Mouse (Mus musculus) intestine, embryonic 14.5 days (tissue): Measurements from ENCODE around the gene Plin5. TPM values are rescaled to one million over a fixed set of nuclear protein-coding genes. Genes with fewer than 3 reads are reported as not detected.
A peak's percentile ranks its signal among the peaks of the same experiment; 100 is the strongest.

ENCODE experiments used
- ATAC-seq: fragments of 200-750 bp; cut with Nextera tagmentation; replicated peaks from 2 replicates; pipeline ENCODE4 v1.8.0; 2017; ENCODE audit warnings: low read depth, moderate number of reproducible peaks, moderate TSS enrichment, moderate library complexity; ENCODE audit not compliant: low FRiP score, low TSS enrichment
- DNase-seq: peaks from one replicate; pipeline ENCODE4 v3.0.0-alpha.2; 2018; ENCODE audit warnings: low spot score
- H3K27ac ChIP-seq: fragments of 300-500 bp; sonication (generic); 2 replicates; pipeline ENCODE4 v1.5.1; 2014; ENCODE audit warnings: low read depth, mild to moderate bottlenecking, control low read depth
- H3K27me3 ChIP-seq: fragments of 300-500 bp; sonication (generic); replicated peaks from 2 replicates; pipeline ENCODE4 v1.6.1; 2014; ENCODE audit warnings: low read length, control low read depth; ENCODE audit not compliant: control insufficient read depth, insufficient read depth
- H3K36me3 ChIP-seq: fragments of 300-500 bp; sonication (generic); 2 replicates; pipeline ENCODE4 v1.6.1; 2014; ENCODE audit warnings: low read length, control low read depth; ENCODE audit not compliant: control insufficient read depth, insufficient read depth
- H3K4me1 ChIP-seq: fragments of 300-500 bp; sonication (generic); replicated peaks from 2 replicates; pipeline ENCODE4 v1.6.1; 2014; ENCODE audit warnings: low read length, control low read depth, mixed read lengths; ENCODE audit not compliant: control insufficient read depth, insufficient read depth
- H3K4me2 ChIP-seq: fragments of 300-500 bp; sonication (generic); 2 replicates; pipeline ENCODE4 v1.6.1; 2014; ENCODE audit warnings: low read length
- H3K4me3 ChIP-seq: fragments of 300-500 bp; sonication (generic); 2 replicates; pipeline ENCODE4 v1.5.1; 2014; ENCODE audit warnings: low read depth, low read length, control low read depth, mixed read lengths
- H3K9ac ChIP-seq: fragments of 300-500 bp; sonication (generic); 2 replicates; pipeline ENCODE4 v1.6.1; 2014; ENCODE audit warnings: mild to moderate bottlenecking, low read length
- H3K9me3 ChIP-seq: fragments of 300-500 bp; sonication (generic); 2 replicates; pipeline ENCODE4 v1.6.1; 2016; ENCODE audit warnings: low read length, control low read depth; ENCODE audit not compliant: control insufficient read depth
- WGBS: fragments of 180-500 bp; shearing (Covaris S2); extraction: QIAGEN DNeasy Blood & Tissue Kit; methylation state at CpG from one replicate; pipeline ENCODE4 v1.1.7; 2014; 5-methylcytosine and 5-hydroxymethylcytosine counted together
- polyA plus RNA-seq: library from polyadenylated mRNA; unstranded; fragments of >200 nt; fragmentation: Nextera tagmentation; extraction: Ambion mirVana; gene quantifications from 2 replicates; pipeline ENCODE4 v1.2.1, GENCODE M21; 2014

Gene Plin5
- polyA plus RNA-seq = 0.58 TPM in 2 replicates

- Histone ChIP-seq H3K4me1 (no peaks in the 10 kb centered on the region; the same call in 1 of the 2 replicates), H3K27me3 (peaks cover 43% of the 10 kb centered on the region), H3K9me3 (peaks cover 4% of the 10 kb centered on the region), H3K9ac (no peak within 1 kb of the TSS), H3K27ac (no peak within 1 kb of the TSS), H3K36me3 (no peaks in the 10 kb centered on the region), H3K4me2 (peak within 1 kb of the TSS; percentile 48), H3K4me3 (peak within 1 kb of the TSS; percentile 25)
- 4% methylated on average over 27 of the region's 27 CpGs for WGBS
- peak; percentile 72 for DNase-seq
- peak; percentile 56 for ATAC-seq
Observed at GRCm38 (mm10) chr17:56117251-56117710, at the start of gene Plin5. TSS of gene Plin5 (minus strand) at chr17:56117596.

GRCm38 (mm10) chr17:56165671-56166070, 48.3 kb upstream of the Plin5 start:
- Histone ChIP-seq H3K36me3 (no peaks in the 10 kb centered on the region), H3K4me1 (peaks cover 13% of the 10 kb centered on the region), H3K9me3 (no peaks in the 10 kb centered on the region), H3K27me3 (no peaks in the 10 kb centered on the region), H3K27ac (no peak overlapping the region), H3K4me2 (no peak overlapping the region), H3K4me3 (no peak overlapping the region), H3K9ac (no peak overlapping the region)
- ATAC-seq = no peak
- DNase-seq = no peak
- WGBS = 60% methylated on average over 11 of the region's 11 CpGs

- no peak overlapping the region for H3K27ac ChIP-seq
- H3K36me3 ChIP-seq = no peaks in the 10 kb centered on the region
- WGBS = 78% methylated on average over 3 of the region's 3 CpGs
- 0 out of 2 replicates have a peak overlapping the region, but pooled peaks have one; percentile 69 for H3K4me2 ChIP-seq
- H3K9me3 ChIP-seq = no peaks in the 10 kb centered on the region
- no peaks in the 10 kb centered on the region for H3K27me3 ChIP-seq
- no peak overlapping the region for H3K4me3 ChIP-seq
- H3K9ac ChIP-seq = no peak overlapping the region
- peaks cover 13% of the 10 kb centered on the region for H3K4me1 ChIP-seq
- DNase-seq = no peak
- no peak for ATAC-seq
Observed at GRCm38 (mm10) chr17:56164510-56164909, 47.1 kb upstream of the Plin5 start.

GRCm38 (mm10) chr17:56163523-56164102, 46.2 kb upstream of the Plin5 start:
- Histone ChIP-seq H3K4me1 (peaks cover 13% of the 10 kb centered on the region), H3K9ac (no peak overlapping the region), H3K4me3 (peak overlapping the region; percentile 46; the same call in 1 of the 2 replicates), H3K36me3 (no peaks in the 10 kb centered on the region), H3K27me3 (no peaks in the 10 kb centered on the region), H3K27ac (no peak overlapping the region), H3K9me3 (no peaks in the 10 kb centered on the region), H3K4me2 (peak overlapping the region; percentile 69)
- ATAC-seq (no peak), DNase-seq (no peak)
- WGBS = 69% methylated on average over 6 of the region's 6 CpGs

- DNase-seq (peak; percentile 94), ATAC-seq (peak; percentile 97)
- H3K9me3 ChIP-seq = no peaks in the 10 kb centered on the region
- peak within 1 kb of the TSS; percentile 42 for H3K9ac ChIP-seq
- peak within 1 kb of the TSS; percentile 46 for H3K4me3 ChIP-seq
- 1% methylated on average over 30 of the region's 30 CpGs for WGBS
- H3K4me2 ChIP-seq = peak within 1 kb of the TSS; percentile 69
- no peaks in the 10 kb centered on the region for H3K36me3 ChIP-seq
- peaks cover 7% of the 10 kb centered on the region; the same call in 1 of the 2 replicates for H3K27me3 ChIP-seq
- peaks cover 13% of the 10 kb centered on the region for H3K4me1 ChIP-seq
- H3K27ac ChIP-seq = no peak within 1 kb of the TSS
Observed at GRCm38 (mm10) chr17:56162231-56162774, 44.9 kb upstream of the Plin5 start, which contains the start of gene Tnfaip8l1. TSS of gene Tnfaip8l1 (plus strand) at chr17:56162477.

- WGBS = 3% methylated on average over 9 of the region's 9 CpGs
- peaks cover 18% of the 10 kb centered on the region; the same call in 1 of the 2 replicates for H3K27me3 ChIP-seq
- no peak overlapping the region for H3K4me2 ChIP-seq
- no peak overlapping the region for H3K4me3 ChIP-seq
- H3K27ac ChIP-seq = no peak overlapping the region
- H3K4me1 ChIP-seq = peaks cover 10% of the 10 kb centered on the region
- H3K36me3 ChIP-seq = no peaks in the 10 kb centered on the region
- no peaks in the 10 kb centered on the region for H3K9me3 ChIP-seq
- DNase-seq (peak; percentile 83), ATAC-seq (peak; percentile 32; the same call in 1 of the 2 replicates)
- H3K9ac ChIP-seq = no peak overlapping the region
Observed at GRCm38 (mm10) chr17:56159729-56160128, 42.3 kb upstream of the Plin5 start.

- Histone ChIP-seq H3K9me3 (no peaks in the 10 kb centered on the region), H3K27me3 (peaks cover 53% of the 10 kb centered on the region), H3K4me2 (no peak overlapping the region), H3K4me3 (no peak overlapping the region), H3K36me3 (no peaks in the 10 kb centered on the region), H3K4me1 (no peaks in the 10 kb centered on the region), H3K9ac (no peak overlapping the region), H3K27ac (no peak overlapping the region)
- ATAC-seq (peak; percentile 50), DNase-seq (peak; percentile 71)
- 33% methylated on average over 9 of the region's 9 CpGs for WGBS
Observed at GRCm38 (mm10) chr17:56153643-56154042, 36.2 kb upstream of the Plin5 start.

- DNase-seq = no peak
- H3K27me3 ChIP-seq = peaks cover 59% of the 10 kb centered on the region
- WGBS = 43% methylated on average over 2 of the region's 2 CpGs
- no peak overlapping the region for H3K4me3 ChIP-seq
- no peaks in the 10 kb centered on the region for H3K4me1 ChIP-seq
- H3K4me2 ChIP-seq = no peak overlapping the region
- ATAC-seq = no peak
- H3K9me3 ChIP-seq = no peaks in the 10 kb centered on the region
- H3K9ac ChIP-seq = no peak overlapping the region
- no peaks in the 10 kb centered on the region for H3K36me3 ChIP-seq
- no peak overlapping the region for H3K27ac ChIP-seq
Observed at GRCm38 (mm10) chr17:56149897-56150296, 32.5 kb upstream of the Plin5 start.
